In genomic region chr10:79858416-79859074, GRCm38 (mm10) we compare ENCODE assay signal across 8 mouse cellular contexts. TPM values are rescaled to one million over a fixed set of nuclear protein-coding genes. Genes with fewer than 3 reads are reported as not detected.
DNase-seq lines count a peak whose midpoint lies in the region; ATAC-seq and TF ChIP-seq lines count a peak whose summit lies in the region.

No protein-coding gene starts in this region.

- H3K36me3 ChIP-seq in thymus, adult 2 months (ENCODE audit: control insufficient read depth, insufficient read depth, low read length), result peaks cover 61% of the 10 kb centered on the region
- peaks cover 29% of the 10 kb centered on the region for H3K36me3 ChIP-seq in hindbrain, embryonic 11.5 days (ENCODE audit: control insufficient read depth, insufficient read depth, low read length)
- H3K36me3 ChIP-seq in stomach, embryonic 15.5 days, result peaks cover 48% of the 10 kb centered on the region

- peak; percentile 17 for DNase-seq in thymus, adult 2 months
- no peak for DNase-seq in thymus, postnatal 0 days (ENCODE audit: low spot score)
- DNase-seq in hindbrain, embryonic 11.5 days (ENCODE audit: low spot score), result no peak
- peak; percentile 75 to 78 for DNase-seq in layer of hippocampus, postnatal 10 days (ENCODE audit: low spot score in 2 of 2)
- peak; percentile 90 for DNase-seq in lung, postnatal 10 days
- no peak for DNase-seq in embryo, embryonic 10.5 days (ENCODE audit: low spot score)

- H3K27me3 ChIP-seq in thymus, adult 2 months (ENCODE audit: control insufficient read depth, insufficient read depth, low read length), result no peaks in the 10 kb centered on the region
- no peaks in the 10 kb centered on the region for H3K27me3 ChIP-seq in hindbrain, embryonic 11.5 days (ENCODE audit: control insufficient read depth, insufficient read depth, low read length)
- no peaks in the 10 kb centered on the region for H3K27me3 ChIP-seq in stomach, embryonic 15.5 days (replicated peaks)

- TF ChIP-seq CTCF in thymus, adult 2 months (IDR thresholded peaks at IDR 0.05; ENCODE audit: borderline replicate concordance, control insufficient read depth, extremely low read depth, insufficient read depth, low read length, poor library complexity), result no peak
- no peak for TF ChIP-seq CTCF in embryonic fibroblast, embryonic 13.5 days (IDR thresholded peaks at IDR 0.05; ENCODE audit: borderline replicate concordance, insufficient read depth, low read length)

- WGBS in thymus, adult 2 months, result 65% methylated on average over 17 of the region's 17 CpGs
- WGBS in hindbrain, embryonic 11.5 days, result 71% methylated on average over 16 of the region's 17 CpGs
- 41% methylated on average over 17 of the region's 17 CpGs for WGBS in stomach, embryonic 15.5 days

- H3K4me2 ChIP-seq in hindbrain, embryonic 11.5 days (replicated peaks; ENCODE audit: low read depth, low read length), result no peak overlapping the region
- peak overlapping the region; percentile 90 for H3K4me2 ChIP-seq in stomach, embryonic 15.5 days

- no peaks in the 10 kb centered on the region for H3K9me3 ChIP-seq in hindbrain, embryonic 11.5 days (ENCODE audit: control insufficient read depth, low read length)
- H3K9me3 ChIP-seq in stomach, embryonic 15.5 days, result no peaks in the 10 kb centered on the region

- no peak for TF ChIP-seq POLR2A in thymus, adult 2 months (IDR thresholded peaks at IDR 0.05; ENCODE audit: control insufficient read depth, extremely low read depth, insufficient read depth, low read length, poor library complexity)
- no peak for TF ChIP-seq POLR2A in embryonic fibroblast, embryonic 13.5 days (IDR thresholded peaks at IDR 0.05; ENCODE audit: low read depth, low read length)

- H3K4me1 ChIP-seq in thymus, adult 2 months (replicated peaks; ENCODE audit: control insufficient read depth, insufficient read depth, low read length), result peaks cover 31% of the 10 kb centered on the region
- H3K4me1 ChIP-seq in embryonic fibroblast, embryonic 13.5 days (ENCODE audit: control insufficient read depth, insufficient read depth, low read length), result no peaks in the 10 kb centered on the region
- H3K4me1 ChIP-seq in hindbrain, embryonic 11.5 days (replicated peaks; ENCODE audit: control insufficient read depth, insufficient read depth, low read length), result peaks cover 24% of the 10 kb centered on the region
- peaks cover 40% of the 10 kb centered on the region for H3K4me1 ChIP-seq in stomach, embryonic 15.5 days

- no peak overlapping the region for H3K27ac ChIP-seq in thymus, adult 2 months (ENCODE audit: control insufficient read depth, insufficient read depth, low read length)
- H3K27ac ChIP-seq in embryonic fibroblast, embryonic 13.5 days (ENCODE audit: insufficient read depth, low read length), result no peak overlapping the region
- H3K27ac ChIP-seq in hindbrain, embryonic 11.5 days (ENCODE audit: low read depth, low read length), result peak overlapping the region; percentile 24; the same call in 1 of the 2 replicates
- peak overlapping the region; percentile 100 for H3K27ac ChIP-seq in stomach, embryonic 15.5 days

- H3K9ac ChIP-seq in hindbrain, embryonic 11.5 days (ENCODE audit: low read depth, low read length), result no peak overlapping the region
- no peak overlapping the region; the same call in 1 of the 2 replicates for H3K9ac ChIP-seq in stomach, embryonic 15.5 days

- ATAC-seq in hindbrain, embryonic 11.5 days (ENCODE audit: low FRiP score), result no peak
- no peak for ATAC-seq in stomach, embryonic 15.5 days (ENCODE audit: insufficient read depth, low FRiP score, low read depth)

- no peak overlapping the region for H3K4me3 ChIP-seq in thymus, adult 2 months (ENCODE audit: control insufficient read depth, insufficient read depth, low read length)
- H3K4me3 ChIP-seq in embryonic fibroblast, embryonic 13.5 days (ENCODE audit: insufficient read depth, low read length), result peak overlapping the region; percentile 97
- no peak overlapping the region for H3K4me3 ChIP-seq in hindbrain, embryonic 11.5 days (ENCODE audit: low read depth, low read length)
- peak overlapping the region; percentile 96 for H3K4me3 ChIP-seq in stomach, embryonic 15.5 days (replicated peaks)

RNA-seq across cellular contexts. Expression of gene Ptbp1, which starts 4.3 kb away (rescaled TPM):
- 583 and 703 TPM in 2 replicates for polyA plus RNA-seq in thymus, adult 2 months (2012; rRNA removed)
- 217 and 246 TPM in 2 replicates for polyA plus RNA-seq in thymus, postnatal 0 days (2015; fragmentation: Nextera tagmentation; extraction: Ambion mirVana)
- 351 and 422 TPM in 2 replicates for polyA plus RNA-seq in embryonic fibroblast, embryonic 13.5 days (2011; ENCODE audit: insufficient read length, low read depth, missing spikeins)
- 141 and 152 TPM in 2 replicates for polyA plus RNA-seq in hindbrain, embryonic 11.5 days (2014; fragmentation: Nextera tagmentation; extraction: Ambion mirVana)
- 10 to 100 TPM; 63.8 to 66.5 TPM for total RNA-seq in layer of hippocampus, postnatal 10 days (2021)
- polyA plus RNA-seq in stomach, embryonic 15.5 days (2015; fragmentation: Nextera tagmentation; extraction: Ambion mirVana), result 295 and 299 TPM in 2 replicates

RNA-seq across cellular contexts. Expression of gene Prtn3, which starts 15.7 kb away (rescaled TPM):
- polyA plus RNA-seq in thymus, adult 2 months (2012; rRNA removed), result 5.3 and 9.2 TPM in 2 replicates
- 1.7 TPM in 2 replicates for polyA plus RNA-seq in thymus, postnatal 0 days (2015; fragmentation: Nextera tagmentation; extraction: Ambion mirVana)
- polyA plus RNA-seq in embryonic fibroblast, embryonic 13.5 days (2011; ENCODE audit: insufficient read length, low read depth, missing spikeins), result not detected in 2 replicates
- polyA plus RNA-seq in hindbrain, embryonic 11.5 days (2014; fragmentation: Nextera tagmentation; extraction: Ambion mirVana), result 9.4 and 10.5 TPM in 2 replicates
- total RNA-seq in layer of hippocampus, postnatal 10 days (2021), result 1 to 10 TPM; 3.6 to 3.7 TPM
- polyA plus RNA-seq in stomach, embryonic 15.5 days (2015; fragmentation: Nextera tagmentation; extraction: Ambion mirVana), result 5.2 and 10.6 TPM in 2 replicates

RNA-seq across cellular contexts. Expression of gene Plppr3, which starts 15.9 kb away (rescaled TPM):
- polyA plus RNA-seq in thymus, adult 2 months (2012; rRNA removed), result 1.1 and 1.9 TPM in 2 replicates
- 3.3 and 3.4 TPM in 2 replicates for polyA plus RNA-seq in thymus, postnatal 0 days (2015; fragmentation: Nextera tagmentation; extraction: Ambion mirVana)
- 3.1 and 4.9 TPM in 2 replicates for polyA plus RNA-seq in embryonic fibroblast, embryonic 13.5 days (2011; ENCODE audit: insufficient read length, low read depth, missing spikeins)
- polyA plus RNA-seq in hindbrain, embryonic 11.5 days (2014; fragmentation: Nextera tagmentation; extraction: Ambion mirVana), result 129 and 150 TPM in 2 replicates
- 100 to 1,000 TPM; 113 TPM for total RNA-seq in layer of hippocampus, postnatal 10 days (2021)
- 32.9 and 36.1 TPM in 2 replicates for polyA plus RNA-seq in stomach, embryonic 15.5 days (2015; fragmentation: Nextera tagmentation; extraction: Ambion mirVana)

RNA-seq across cellular contexts. Expression of gene Elane, which starts 27.5 kb away (rescaled TPM):
- 3.7 and 8.9 TPM in 2 replicates for polyA plus RNA-seq in thymus, adult 2 months (2012; rRNA removed)
- polyA plus RNA-seq in thymus, postnatal 0 days (2015; fragmentation: Nextera tagmentation; extraction: Ambion mirVana), result 0.30 and 0.74 TPM in 2 replicates
- polyA plus RNA-seq in embryonic fibroblast, embryonic 13.5 days (2011; ENCODE audit: insufficient read length, low read depth, missing spikeins), result not detected in 2 replicates
- 0.67 TPM in 1 of 2 replicates, not detected in the other for polyA plus RNA-seq in hindbrain, embryonic 11.5 days (2014; fragmentation: Nextera tagmentation; extraction: Ambion mirVana)
- total RNA-seq in layer of hippocampus, postnatal 10 days (2021), result not detected
- 3.8 and 11.1 TPM in 2 replicates for polyA plus RNA-seq in stomach, embryonic 15.5 days (2015; fragmentation: Nextera tagmentation; extraction: Ambion mirVana)

RNA-seq across cellular contexts. Expression of gene Cfd, which starts 32.1 kb away (rescaled TPM):
- 1,248 and 1,398 TPM in 2 replicates for polyA plus RNA-seq in thymus, adult 2 months (2012; rRNA removed)
- polyA plus RNA-seq in thymus, postnatal 0 days (2015; fragmentation: Nextera tagmentation; extraction: Ambion mirVana), result 4.2 TPM in 1 of 2 replicates, not detected in the other
- not detected in 2 replicates for polyA plus RNA-seq in embryonic fibroblast, embryonic 13.5 days (2011; ENCODE audit: insufficient read length, low read depth, missing spikeins)
- polyA plus RNA-seq in hindbrain, embryonic 11.5 days (2014; fragmentation: Nextera tagmentation; extraction: Ambion mirVana), result not detected in 2 replicates
- not detected for total RNA-seq in layer of hippocampus, postnatal 10 days (2021)
- not detected in 2 replicates for polyA plus RNA-seq in stomach, embryonic 15.5 days (2015; fragmentation: Nextera tagmentation; extraction: Ambion mirVana)

Comparison
In these comparisons a context has a peak if more than half of its experiments do, and no peak if none do; other contexts are left out.
1. DNase-seq: peak in thymus, adult 2 months (single experiment), layer of hippocampus, postnatal 10 days (2 of 2) and lung, postnatal 10 days (single experiment); none in thymus, postnatal 0 days (single experiment), hindbrain, embryonic 11.5 days (single experiment) and embryo, embryonic 10.5 days (single experiment).
2. H3K27ac ChIP-seq: peak in hindbrain, embryonic 11.5 days (single experiment) and stomach, embryonic 15.5 days (single experiment); none in thymus, adult 2 months (single experiment) and embryonic fibroblast, embryonic 13.5 days (single experiment).
3. H3K4me3 ChIP-seq: peak in embryonic fibroblast, embryonic 13.5 days (single experiment) and stomach, embryonic 15.5 days (single experiment); none in thymus, adult 2 months (single experiment) and hindbrain, embryonic 11.5 days (single experiment).